Mouse (Mus musculus): ENCODE results near the gene Furin. TPM values are rescaled to one million over a fixed set of nuclear protein-coding genes. Genes with fewer than 3 reads are reported as not detected.
A peak's percentile ranks its signal among the peaks of the same experiment; 100 is the strongest.

The Furin gene
- polyA plus RNA-seq, 1 experiment from 2014 or later: 3.9 TPM

GRCm38 (mm10) chr7:80446221-80446878, 41.1 kb upstream of the Furin start:
- Histone ChIP-seq H3K36me3 (ENCODE audit: control insufficient read depth, insufficient read depth, low read length) (no peaks in the 10 kb centered on the region), H3K4me3 (ENCODE audit: low read depth, low read length) (no peak overlapping the region), H3K27me3 (replicated peaks; ENCODE audit: control insufficient read depth, insufficient read depth, low read length) (no peaks in the 10 kb centered on the region), H3K9me3 (replicated peaks; ENCODE audit: control insufficient read depth, low read length) (no peaks in the 10 kb centered on the region), H3K9ac (ENCODE audit: low read length) (no peak overlapping the region), H3K4me1 (ENCODE audit: control insufficient read depth, insufficient read depth, low read length) (no peaks in the 10 kb centered on the region), H3K27ac (ENCODE audit: low read depth, low read length) (no peak overlapping the region), H3K4me2 (ENCODE audit: low read length) (no peak overlapping the region)
- WGBS: 83% methylated on average over 7 of the region's 7 CpGs
- ATAC-seq (no peak), DNase-seq (ENCODE audit: low spot score) (no peak)

GRCm38 (mm10) chr7:80445492-80445891, 40.3 kb upstream of the Furin start:
- Histone ChIP-seq H3K27me3 (replicated peaks; ENCODE audit: control insufficient read depth, insufficient read depth, low read length) (no peaks in the 10 kb centered on the region), H3K36me3 (ENCODE audit: control insufficient read depth, insufficient read depth, low read length) (no peaks in the 10 kb centered on the region), H3K27ac (ENCODE audit: low read depth, low read length) (no peak overlapping the region), H3K4me1 (ENCODE audit: control insufficient read depth, insufficient read depth, low read length) (no peaks in the 10 kb centered on the region), H3K9me3 (replicated peaks; ENCODE audit: control insufficient read depth, low read length) (no peaks in the 10 kb centered on the region), H3K4me3 (ENCODE audit: low read depth, low read length) (no peak overlapping the region), H3K4me2 (ENCODE audit: low read length) (no peak overlapping the region), H3K9ac (ENCODE audit: low read length) (no peak overlapping the region)
- ATAC-seq: no peak
- no peak for DNase-seq (ENCODE audit: low spot score)
- WGBS: 70% methylated on average over 6 of the region's 6 CpGs

GRCm38 (mm10) chr7:80444401-80445249, 39.4 kb upstream of the Furin start:
- Histone ChIP-seq H3K36me3 (ENCODE audit: control insufficient read depth, insufficient read depth, low read length) (no peaks in the 10 kb centered on the region), H3K9me3 (replicated peaks; ENCODE audit: control insufficient read depth, low read length) (no peaks in the 10 kb centered on the region), H3K4me1 (ENCODE audit: control insufficient read depth, insufficient read depth, low read length) (no peaks in the 10 kb centered on the region), H3K9ac (ENCODE audit: low read length) (no peak overlapping the region), H3K4me2 (ENCODE audit: low read length) (no peak overlapping the region), H3K4me3 (ENCODE audit: low read depth, low read length) (no peak overlapping the region), H3K27ac (ENCODE audit: low read depth, low read length) (no peak overlapping the region), H3K27me3 (replicated peaks; ENCODE audit: control insufficient read depth, insufficient read depth, low read length) (no peaks in the 10 kb centered on the region)
- DNase-seq (ENCODE audit: low spot score) (no peak), ATAC-seq (no peak)
- WGBS: 71% methylated on average over 17 of the region's 17 CpGs

- no peaks in the 10 kb centered on the region for H3K27me3 ChIP-seq (replicated peaks; ENCODE audit: control insufficient read depth, insufficient read depth, low read length)
- no peaks in the 10 kb centered on the region for H3K9me3 ChIP-seq (replicated peaks; ENCODE audit: control insufficient read depth, low read length)
- no peaks in the 10 kb centered on the region for H3K36me3 ChIP-seq (ENCODE audit: control insufficient read depth, insufficient read depth, low read length)
- ATAC-seq (no peak), DNase-seq (ENCODE audit: low spot score) (no peak)
- H3K4me3 ChIP-seq (ENCODE audit: low read depth, low read length): no peak overlapping the region
- no peaks in the 10 kb centered on the region for H3K4me1 ChIP-seq (ENCODE audit: control insufficient read depth, insufficient read depth, low read length)
- WGBS: 63% methylated on average over 3 of the region's 3 CpGs
- H3K9ac ChIP-seq (ENCODE audit: low read length): no peak overlapping the region
- H3K4me2 ChIP-seq (ENCODE audit: low read length): no peak overlapping the region
- H3K27ac ChIP-seq (ENCODE audit: low read depth, low read length): no peak overlapping the region
Observed at GRCm38 (mm10) chr7:80443124-80443523, 37.9 kb upstream of the Furin start.

- no peak overlapping the region for H3K4me3 ChIP-seq (ENCODE audit: low read depth, low read length)
- H3K9ac ChIP-seq (ENCODE audit: low read length): no peak overlapping the region
- H3K27ac ChIP-seq (ENCODE audit: low read depth, low read length): no peak overlapping the region
- no peaks in the 10 kb centered on the region for H3K9me3 ChIP-seq (replicated peaks; ENCODE audit: control insufficient read depth, low read length)
- WGBS: 59% methylated on average over 11 of the region's 11 CpGs
- H3K27me3 ChIP-seq (replicated peaks; ENCODE audit: control insufficient read depth, insufficient read depth, low read length): no peaks in the 10 kb centered on the region
- H3K4me1 ChIP-seq (ENCODE audit: control insufficient read depth, insufficient read depth, low read length): no peaks in the 10 kb centered on the region
- no peaks in the 10 kb centered on the region for H3K36me3 ChIP-seq (ENCODE audit: control insufficient read depth, insufficient read depth, low read length)
- no peak overlapping the region for H3K4me2 ChIP-seq (ENCODE audit: low read length)
- ATAC-seq: no peak; the same call in 1 of the 2 replicates
- DNase-seq (ENCODE audit: low spot score): peak; percentile 56
Observed at GRCm38 (mm10) chr7:80441986-80442904, 37.0 kb upstream of the Furin start.

GRCm38 (mm10) chr7:80440685-80441084, 35.4 kb upstream of the Furin start:
- Histone ChIP-seq H3K4me3 (ENCODE audit: low read depth, low read length) (no peak overlapping the region), H3K9me3 (replicated peaks; ENCODE audit: control insufficient read depth, low read length) (no peaks in the 10 kb centered on the region), H3K4me1 (ENCODE audit: control insufficient read depth, insufficient read depth, low read length) (no peaks in the 10 kb centered on the region), H3K9ac (ENCODE audit: low read length) (no peak overlapping the region), H3K4me2 (ENCODE audit: low read length) (no peak overlapping the region), H3K27ac (ENCODE audit: low read depth, low read length) (no peak overlapping the region), H3K27me3 (replicated peaks; ENCODE audit: control insufficient read depth, insufficient read depth, low read length) (no peaks in the 10 kb centered on the region), H3K36me3 (ENCODE audit: control insufficient read depth, insufficient read depth, low read length) (no peaks in the 10 kb centered on the region)
- ATAC-seq (no peak), DNase-seq (ENCODE audit: low spot score) (no peak)
- 76% methylated on average over 4 of the region's 4 CpGs for WGBS

GRCm38 (mm10) chr7:80439789-80440488, 34.7 kb upstream of the Furin start:
- Histone ChIP-seq H3K4me1 (ENCODE audit: control insufficient read depth, insufficient read depth, low read length) (no peaks in the 10 kb centered on the region), H3K36me3 (ENCODE audit: control insufficient read depth, insufficient read depth, low read length) (no peaks in the 10 kb centered on the region), H3K4me2 (ENCODE audit: low read length) (no peak overlapping the region), H3K9me3 (replicated peaks; ENCODE audit: control insufficient read depth, low read length) (no peaks in the 10 kb centered on the region), H3K4me3 (ENCODE audit: low read depth, low read length) (no peak overlapping the region), H3K9ac (ENCODE audit: low read length) (no peak overlapping the region), H3K27ac (ENCODE audit: low read depth, low read length) (no peak overlapping the region), H3K27me3 (replicated peaks; ENCODE audit: control insufficient read depth, insufficient read depth, low read length) (no peaks in the 10 kb centered on the region)
- ATAC-seq (no peak), DNase-seq (ENCODE audit: low spot score) (no peak)
- 83% methylated on average over 10 of the region's 10 CpGs for WGBS

- H3K4me3 ChIP-seq (ENCODE audit: low read depth, low read length): no peak overlapping the region
- H3K27ac ChIP-seq (ENCODE audit: low read depth, low read length): no peak overlapping the region
- WGBS: 42% methylated on average over 15 of the region's 15 CpGs
- H3K36me3 ChIP-seq (ENCODE audit: control insufficient read depth, insufficient read depth, low read length): no peaks in the 10 kb centered on the region
- DNase-seq (ENCODE audit: low spot score) (peak; percentile 38), ATAC-seq (no peak)
- no peaks in the 10 kb centered on the region for H3K27me3 ChIP-seq (replicated peaks; ENCODE audit: control insufficient read depth, insufficient read depth, low read length)
- no peak overlapping the region for H3K4me2 ChIP-seq (ENCODE audit: low read length)
- H3K4me1 ChIP-seq (ENCODE audit: control insufficient read depth, insufficient read depth, low read length): no peaks in the 10 kb centered on the region
- no peaks in the 10 kb centered on the region for H3K9me3 ChIP-seq (replicated peaks; ENCODE audit: control insufficient read depth, low read length)
- H3K9ac ChIP-seq (ENCODE audit: low read length): no peak overlapping the region
Observed at GRCm38 (mm10) chr7:80439032-80439760, 34.0 kb upstream of the Furin start.

All from forebrain, embryonic 14.5 days (tissue).